ENCODE assay signal across 9 mouse cellular contexts in genomic region chr8:84592015-84592662, GRCm38 (mm10).
DNase-seq lines count a peak whose midpoint lies in the region; ATAC-seq and TF ChIP-seq lines count a peak whose summit lies in the region.
"Had no signal": no experiment of that assay in that cellular context is flagged by ENCODE, and none has a peak within 500 bp of the region (broad histone marks: within the 10 kb centered on the region; RNA-seq: fewer than 3 reads in every experiment).

No protein-coding gene starts in this region.

- CTCF ChIA-PET in Patski (lab: Charles Lee): interaction anchor here (0.6 to 2.8 kb wide), 6 partner anchors 12 to 223 kb away, joined by 3 to 7 read pairs (median 4); no protein-coding TSS in a partner anchor

- H3K36me3 ChIP-seq in forebrain, embryonic 13.5 days (ENCODE audit: poor library complexity, severe bottlenecking): no peaks in the 10 kb centered on the region
- no peaks in the 10 kb centered on the region for H3K36me3 ChIP-seq in small intestine, adult 2 months (ENCODE audit: control insufficient read depth, insufficient read depth, low read length)
- H3K36me3 ChIP-seq: midbrain, embryonic 12.5 days had no signal

- TF ChIP-seq CTCF in Patski (IDR thresholded peaks at IDR 0.05): peak; percentile 87
- peak; percentile 83 for TF ChIP-seq CTCF in small intestine, adult 2 months (IDR thresholded peaks at IDR 0.05; ENCODE audit: extremely low read depth, insufficient read length, insufficient replicate concordance, low read depth, low read length)

- no peak overlapping the region; the same call in 1 of the 2 replicates for H3K4me2 ChIP-seq in forebrain, embryonic 13.5 days
- H3K4me2 ChIP-seq: midbrain, embryonic 12.5 days had no signal

- no peaks in the 10 kb centered on the region for H3K9me3 ChIP-seq in forebrain, embryonic 13.5 days (replicated peaks)
- H3K9me3 ChIP-seq: midbrain, embryonic 12.5 days had no signal

- POLR2A ChIA-PET in Patski (lab: Charles Lee): interaction anchor here (0.5 kb wide), 1 partner anchor 396 kb away, joined by 8 read pairs; no protein-coding TSS in a partner anchor

- H3K9ac ChIP-seq in forebrain, embryonic 13.5 days: no peak overlapping the region
- H3K9ac ChIP-seq: midbrain, embryonic 12.5 days had no signal

- TF ChIP-seq POLR2A in small intestine, adult 2 months (IDR thresholded peaks at IDR 0.05; ENCODE audit: low read depth, low read length): no peak

- WGBS in forebrain, embryonic 13.5 days: 25% methylated on average over 15 of the region's 15 CpGs
- 22% methylated on average over 15 of the region's 15 CpGs for WGBS in small intestine, adult 2 months

- H3K4me3 ChIP-seq in forebrain, embryonic 13.5 days: no peak overlapping the region
- H3K4me3 ChIP-seq in small intestine, adult 2 months (ENCODE audit: low read depth, low read length): no peak overlapping the region
- H3K4me3 ChIP-seq: midbrain, embryonic 12.5 days had no signal

- H3K4me1 ChIP-seq in forebrain, embryonic 13.5 days: peaks cover 4% of the 10 kb centered on the region; the same call in 1 of the 2 replicates
- H3K4me1 ChIP-seq in small intestine, adult 2 months (ENCODE audit: control insufficient read depth, insufficient read depth, insufficient read length, low read length): no peaks in the 10 kb centered on the region

- peaks cover 10% of the 10 kb centered on the region for H3K27me3 ChIP-seq in Patski
- no peaks in the 10 kb centered on the region for H3K27me3 ChIP-seq in forebrain, embryonic 13.5 days
- no peaks in the 10 kb centered on the region for H3K27me3 ChIP-seq in small intestine, adult 2 months (ENCODE audit: control insufficient read depth, insufficient read depth, low read length)

- no peak for ATAC-seq in Patski
- 0 out of 2 replicates have a peak, but pooled peaks have one; percentile 20 for ATAC-seq in cerebellum, adult (ENCODE audit: insufficient number of reproducible peaks, low FRiP score, low TSS enrichment)
- peak; percentile 23; the same call in 1 of the 2 replicates for ATAC-seq in forebrain, embryonic 13.5 days

- DNase-seq in Patski (ENCODE audit: low read depth, low spot score): no peak
- DNase-seq in heart, postnatal 14 days: peak; percentile 78 to 89
- peak; percentile 80 to 92 for DNase-seq in layer of hippocampus, postnatal 25 days (ENCODE audit: extremely low spot score in 1 of 2, low spot score in 1 of 2)
- peak; percentile 70 to 85 for DNase-seq in lung, postnatal 4 days
- DNase-seq in yolk sac, embryonic 10.5 days (ENCODE audit: low spot score): peak; percentile 69

- intact Hi-C loops in heart, postnatal 14 days (cut with DNase I): no loop called here

- in situ Hi-C loops in Patski (cut with MboI; ENCODE audit: low pct_unique_long_range_greater_than_20kb): loop anchor here (5.0 kb wide), 2 partner anchors 45 to 220 kb away; no protein-coding TSS in a partner anchor

- H3K27ac ChIP-seq in forebrain, embryonic 13.5 days: no peak overlapping the region
- H3K27ac ChIP-seq in small intestine, adult 2 months (ENCODE audit: insufficient read depth, low read depth, low read length): no peak overlapping the region
- H3K27ac ChIP-seq: midbrain, embryonic 12.5 days had no signal
